Mouse (Mus musculus): ENCODE results near the gene Olfr653.

Gene Olfr653

GRCm38 (mm10) chr7:104577014-104577413 lies at the start of gene Olfr653:
Olfr653 (plus strand) TSS chr7:104577314.
- no peak for DNase-seq

GRCm38 (mm10) chr7:104549833-104550232 lies 27.3 kb upstream of the Olfr653 start, which contains the start of gene Olfr651:
Olfr651 (plus strand) TSS chr7:104550133.
- no peak for DNase-seq

GRCm38 (mm10) chr7:104552700-104553099 lies 24.4 kb upstream of the Olfr653 start:
- no peak for DNase-seq

DNA sequence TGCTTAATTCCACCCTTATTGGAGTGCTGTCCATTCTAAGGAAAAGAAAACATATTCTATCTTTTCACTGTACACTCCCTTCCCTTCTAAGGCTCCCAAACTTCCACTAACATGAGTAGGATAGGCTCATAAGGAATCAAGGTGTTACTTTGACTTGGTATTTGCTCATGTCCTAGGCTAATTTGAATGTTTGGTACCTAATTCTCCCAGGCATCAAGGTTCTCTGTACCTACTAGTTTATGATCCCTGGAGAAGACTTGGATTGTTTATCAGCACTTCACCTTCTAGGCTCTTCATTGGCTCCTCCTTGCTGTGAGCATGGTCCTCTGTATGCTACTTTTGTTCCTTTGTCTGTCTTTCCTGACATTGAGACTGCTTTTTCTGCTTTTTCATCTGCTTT lies 16.5 kb upstream of the Olfr653 start, which contains the start of gene Olfr652:
Gene Olfr652 (plus strand): TSS at position 301 of the 400 bp plus-strand sequence.
- DNase-seq = no peak

GRCm38 (mm10) chr7:104580846-104581245 lies 3.7 kb downstream of the Olfr653 start:
- no peak for DNase-seq

GRCm38 (mm10) chr7:104581429-104581828 lies 4.3 kb downstream of the Olfr653 start:
- DNase-seq = no peak

GRCm38 (mm10) chr7:104586725-104587124 lies 9.6 kb downstream of the Olfr653 start, which contains the start of gene Olfr654:
Olfr654 (plus strand) TSS chr7:104587025.
- DNase-seq = no peak

- no peak for DNase-seq
Observed at GRCm38 (mm10) chr7:104588274-104588673, 11.2 kb downstream of the Olfr653 start.

DNA sequence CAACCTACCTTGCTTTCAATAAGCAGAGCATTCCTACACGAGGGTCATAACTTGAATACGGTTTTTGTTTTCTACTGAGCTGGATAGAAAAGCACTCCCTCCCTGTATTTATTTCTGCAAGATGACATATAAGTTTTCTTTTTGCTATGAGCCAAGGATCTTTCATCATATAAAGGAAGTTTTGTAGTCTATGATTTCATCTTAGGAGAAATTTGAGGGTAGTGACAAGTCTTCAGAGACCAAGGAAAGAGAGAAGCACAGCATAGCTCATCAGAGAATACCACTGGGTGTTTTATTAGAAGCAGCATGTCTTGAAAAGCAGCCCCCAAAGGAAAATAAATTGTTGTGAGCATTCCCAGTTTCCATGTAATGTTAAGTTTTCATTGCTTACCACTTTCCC lies 24.6 kb downstream of the Olfr653 start, which contains the start of gene Olfr655:
Gene Olfr655 (minus strand): TSS at position 101 of the 400 bp plus-strand sequence.
- DNase-seq = no peak

GRCm38 (mm10) chr7:104603173-104603572 lies 26.1 kb downstream of the Olfr653 start:
- DNase-seq = no peak

GRCm38 (mm10) chr7:104604727-104605126 lies 27.6 kb downstream of the Olfr653 start:
- DNase-seq = no peak

GRCm38 (mm10) chr7:104613655-104614054 lies 36.5 kb downstream of the Olfr653 start, which contains the start of gene Olfr656:
Olfr656 (plus strand) TSS chr7:104613955.
- no peak for DNase-seq

DNA sequence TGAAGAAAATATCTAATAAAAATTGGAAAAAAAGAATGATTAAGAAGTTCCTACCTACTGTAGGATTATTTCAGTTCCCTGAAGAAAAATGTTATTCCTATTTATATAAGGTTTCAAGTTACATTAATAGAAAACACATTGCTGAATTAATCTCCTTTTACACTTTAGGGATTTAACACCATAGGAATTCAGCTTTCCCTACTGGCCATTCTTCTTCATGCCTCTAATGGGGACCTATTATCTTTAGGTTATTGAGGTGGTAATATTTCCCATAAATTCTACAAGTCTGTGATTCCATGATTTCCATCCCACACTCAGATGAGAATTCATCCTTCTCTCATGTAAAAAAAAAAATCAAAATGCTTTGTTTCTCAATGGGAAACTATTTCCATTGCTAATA lies 47.4 kb downstream of the Olfr653 start, which contains the start of gene Olfr657:
Gene Olfr657 (plus strand): TSS at position 301 of the 400 bp plus-strand sequence.
- no peak for DNase-seq
